Mouse (Mus musculus): ENCODE measurements around the gene Rnf144b. TPM values are rescaled to one million over a fixed set of nuclear protein-coding genes. Genes with fewer than 3 reads are reported as not detected.

Gene Rnf144b
- polyA plus RNA-seq, 1 experiment from 2014 or later = 1.6 TPM

DNA sequence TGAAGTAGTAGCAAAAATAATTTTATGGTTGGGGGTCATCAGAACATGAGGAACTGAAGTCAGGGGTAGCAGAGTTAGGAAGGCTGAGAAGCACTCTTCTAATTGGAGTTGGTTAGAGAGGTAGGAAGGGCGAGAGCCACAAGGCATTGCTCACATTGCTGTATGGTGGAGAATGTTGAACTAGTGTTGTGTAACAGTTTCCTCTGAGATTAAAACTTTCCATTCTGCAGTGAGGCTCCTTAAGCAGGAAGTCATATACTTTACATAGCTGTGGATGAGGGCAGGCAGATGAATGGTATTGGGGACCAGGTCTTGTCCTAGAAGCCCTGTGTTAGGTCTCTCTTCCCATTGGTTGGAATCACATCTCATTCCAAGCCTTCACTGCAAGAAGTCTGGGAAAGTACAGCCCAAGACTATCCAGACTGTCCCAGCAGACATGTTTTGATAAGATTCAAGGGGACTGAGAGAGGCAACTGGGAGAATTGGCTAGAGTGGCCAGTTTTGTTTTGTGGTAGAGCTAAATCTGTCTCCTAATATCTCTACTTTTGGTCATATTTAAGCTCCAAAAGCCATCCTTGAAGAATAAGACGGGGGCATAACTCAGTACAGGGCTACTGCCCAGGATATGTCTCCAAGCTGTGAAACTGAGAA is 128.8 kb downstream of the Rnf144b start:
- Histone ChIP-seq H3K4me3 (replicated peaks; ENCODE audit: low read depth, low read length) (no peak overlapping the region), H3K4me1 (replicated peaks; ENCODE audit: insufficient read depth, low read length) (no peaks in the 10 kb centered on the region), H3K9ac (ENCODE audit: low read depth, low read length) (no peak overlapping the region), H3K27me3 (ENCODE audit: insufficient read depth, low read length) (no peaks in the 10 kb centered on the region), H3K4me2 (ENCODE audit: low read length) (no peak overlapping the region), H3K36me3 (ENCODE audit: insufficient read depth, low read length) (no peaks in the 10 kb centered on the region), H3K27ac (no peak overlapping the region), H3K9me3 (replicated peaks; ENCODE audit: low read length) (no peaks in the 10 kb centered on the region)
- DNase-seq (ENCODE audit: low spot score) (no peak), ATAC-seq (replicated peaks; ENCODE audit: low FRiP score, low read depth) (no peak)
- no peak for TF ChIP-seq CTCF (IDR thresholded peaks at IDR 0.05; ENCODE audit: low read depth)
- WGBS = 86% methylated on average over 2 of the region's 2 CpGs

DNA sequence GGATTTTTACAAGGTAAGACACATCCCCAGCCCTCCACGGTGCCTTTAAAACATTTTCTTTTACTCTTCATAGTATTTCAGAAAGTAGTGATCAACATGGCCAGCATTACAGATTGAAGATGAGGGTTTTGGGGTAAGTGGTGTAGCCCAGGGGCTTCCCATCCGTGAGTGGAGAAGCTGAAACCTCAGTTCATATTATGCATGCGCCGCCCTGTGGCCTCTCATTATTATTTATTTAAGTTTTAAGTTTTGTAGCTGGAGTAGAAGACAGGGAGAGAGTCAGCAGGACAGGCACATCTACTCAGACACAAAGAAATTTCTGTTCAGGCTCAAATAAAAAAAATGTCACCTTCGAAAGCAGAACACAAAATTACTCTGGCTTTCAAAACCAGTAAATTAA is 131.3 kb downstream of the Rnf144b start:
- Histone ChIP-seq H3K4me1 (replicated peaks; ENCODE audit: insufficient read depth, low read length) (no peaks in the 10 kb centered on the region), H3K4me2 (ENCODE audit: low read length) (no peak overlapping the region), H3K27ac (no peak overlapping the region), H3K27me3 (ENCODE audit: insufficient read depth, low read length) (no peaks in the 10 kb centered on the region), H3K9me3 (replicated peaks; ENCODE audit: low read length) (no peaks in the 10 kb centered on the region), H3K36me3 (ENCODE audit: insufficient read depth, low read length) (no peaks in the 10 kb centered on the region), H3K9ac (ENCODE audit: low read depth, low read length) (no peak overlapping the region), H3K4me3 (replicated peaks; ENCODE audit: low read depth, low read length) (no peak overlapping the region)
- no peak for DNase-seq (ENCODE audit: low spot score)
- 70% methylated on average over 5 of the region's 5 CpGs for WGBS
- no peak for TF ChIP-seq CTCF (IDR thresholded peaks at IDR 0.05; ENCODE audit: low read depth)
- no peak for ATAC-seq (replicated peaks; ENCODE audit: low FRiP score, low read depth)

DNA sequence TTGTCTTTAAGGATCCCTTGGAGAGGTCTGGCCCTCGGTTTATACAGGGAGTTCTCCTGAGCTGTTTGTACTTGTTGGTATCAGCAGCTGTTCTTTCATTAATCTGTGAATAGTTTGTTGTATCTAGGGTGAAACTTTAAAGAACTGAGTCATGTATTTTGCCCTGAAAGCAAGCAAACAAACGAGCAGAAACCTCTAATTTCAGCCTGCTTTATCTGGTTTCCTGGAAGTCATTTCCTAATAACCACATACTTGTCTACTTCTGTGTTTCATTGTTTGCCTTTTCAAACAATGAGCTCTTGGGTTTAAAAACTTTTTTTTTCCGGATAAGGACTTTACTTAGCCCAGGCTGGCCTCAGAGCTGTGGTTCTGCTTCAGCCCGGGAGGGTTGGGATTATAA is 136.8 kb downstream of the Rnf144b start:
- H3K9ac ChIP-seq (ENCODE audit: low read depth, low read length) = no peak overlapping the region
- no peaks in the 10 kb centered on the region for H3K4me1 ChIP-seq (replicated peaks; ENCODE audit: insufficient read depth, low read length)
- H3K4me2 ChIP-seq (ENCODE audit: low read length) = no peak overlapping the region
- no peaks in the 10 kb centered on the region for H3K9me3 ChIP-seq (replicated peaks; ENCODE audit: low read length)
- WGBS = 59% methylated on average over 4 of the region's 4 CpGs
- H3K4me3 ChIP-seq (replicated peaks; ENCODE audit: low read depth, low read length) = no peak overlapping the region
- no peaks in the 10 kb centered on the region for H3K36me3 ChIP-seq (ENCODE audit: insufficient read depth, low read length)
- DNase-seq (ENCODE audit: low spot score) (no peak), ATAC-seq (replicated peaks; ENCODE audit: low FRiP score, low read depth) (no peak)
- TF ChIP-seq CTCF (IDR thresholded peaks at IDR 0.05; ENCODE audit: low read depth) = no peak
- no peaks in the 10 kb centered on the region for H3K27me3 ChIP-seq (ENCODE audit: insufficient read depth, low read length)
- no peak overlapping the region for H3K27ac ChIP-seq

DNA sequence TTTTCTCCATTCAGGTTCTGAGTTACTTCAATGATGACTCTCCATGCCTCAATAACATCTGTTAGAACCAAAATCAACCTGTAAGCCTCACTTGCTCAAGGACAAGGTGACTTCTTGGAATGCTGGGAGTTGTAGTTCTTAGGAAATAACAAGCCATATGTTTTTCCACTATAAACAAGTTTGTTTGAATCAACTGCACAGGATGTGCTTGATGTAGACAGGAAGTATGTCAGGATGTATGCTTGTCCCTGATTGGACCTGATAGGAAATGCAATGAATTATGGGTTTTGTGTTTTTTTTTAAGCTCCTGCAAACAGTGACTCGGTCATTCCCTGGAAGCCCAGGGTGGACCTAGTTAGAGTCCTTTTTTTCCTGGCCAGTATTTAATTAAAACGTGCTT is 139.5 kb downstream of the Rnf144b start:
- no peak for ATAC-seq (replicated peaks; ENCODE audit: low FRiP score, low read depth)
- Histone ChIP-seq H3K9me3 (replicated peaks; ENCODE audit: low read length) (no peaks in the 10 kb centered on the region), H3K27ac (no peak overlapping the region), H3K4me3 (replicated peaks; ENCODE audit: low read depth, low read length) (no peak overlapping the region), H3K36me3 (ENCODE audit: insufficient read depth, low read length) (no peaks in the 10 kb centered on the region), H3K27me3 (ENCODE audit: insufficient read depth, low read length) (no peaks in the 10 kb centered on the region), H3K4me1 (replicated peaks; ENCODE audit: insufficient read depth, low read length) (no peaks in the 10 kb centered on the region), H3K9ac (ENCODE audit: low read depth, low read length) (no peak overlapping the region), H3K4me2 (ENCODE audit: low read length) (no peak overlapping the region)
- TF ChIP-seq CTCF (IDR thresholded peaks at IDR 0.05; ENCODE audit: low read depth) = no peak
- 52% methylated on average over 2 of the region's 2 CpGs for WGBS
- DNase-seq (ENCODE audit: low spot score) = peak; percentile 52

DNA sequence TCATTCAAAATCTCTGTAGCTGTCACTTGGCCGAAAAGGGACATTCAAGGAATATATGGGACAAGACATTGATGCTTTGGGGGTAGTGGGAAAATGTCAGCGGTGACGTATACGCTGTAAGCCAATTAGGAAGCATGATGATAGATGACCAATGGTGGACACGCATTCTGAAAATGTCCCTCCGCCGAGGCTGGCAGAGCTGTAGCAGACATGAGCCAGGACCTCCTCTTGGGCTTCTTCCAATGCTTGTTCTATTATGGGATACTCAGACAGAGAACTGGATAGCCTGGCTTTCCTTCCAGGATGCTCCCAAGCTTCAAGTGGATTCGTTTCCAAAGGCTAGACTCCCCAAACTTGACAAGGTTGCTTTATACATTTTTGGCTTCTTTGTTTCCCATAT is 141.9 kb downstream of the Rnf144b start:
- 89% methylated on average over 8 of the region's 8 CpGs for WGBS
- no peak for TF ChIP-seq CTCF (IDR thresholded peaks at IDR 0.05; ENCODE audit: low read depth)
- Histone ChIP-seq H3K9ac (ENCODE audit: low read depth, low read length) (no peak overlapping the region), H3K27ac (no peak overlapping the region), H3K4me2 (ENCODE audit: low read length) (no peak overlapping the region), H3K9me3 (replicated peaks; ENCODE audit: low read length) (no peaks in the 10 kb centered on the region), H3K36me3 (ENCODE audit: insufficient read depth, low read length) (no peaks in the 10 kb centered on the region), H3K4me3 (replicated peaks; ENCODE audit: low read depth, low read length) (no peak overlapping the region), H3K4me1 (replicated peaks; ENCODE audit: insufficient read depth, low read length) (no peaks in the 10 kb centered on the region), H3K27me3 (ENCODE audit: insufficient read depth, low read length) (no peaks in the 10 kb centered on the region)
- ATAC-seq (replicated peaks; ENCODE audit: low FRiP score, low read depth) (no peak), DNase-seq (ENCODE audit: low spot score) (no peak)

DNA sequence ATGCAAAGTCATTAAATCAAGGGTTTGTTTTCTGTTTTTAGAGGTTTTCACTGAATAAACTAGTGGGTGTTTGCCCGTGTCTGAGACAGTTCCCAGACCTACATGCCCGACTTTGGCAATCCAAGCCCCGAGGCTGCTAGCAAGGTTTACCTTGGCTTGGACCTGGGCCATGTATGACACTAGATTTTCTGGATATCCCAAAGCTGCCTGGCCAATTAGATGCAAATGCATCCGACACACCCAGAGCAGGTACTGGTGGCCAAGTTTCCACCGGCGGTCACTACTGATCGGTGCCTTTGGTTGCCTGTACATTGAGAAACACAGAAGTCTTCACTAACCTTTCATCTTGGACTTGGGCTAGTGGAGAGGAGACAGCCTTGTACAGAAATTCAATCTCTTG is 144.0 kb downstream of the Rnf144b start:
- DNase-seq (ENCODE audit: low spot score) (no peak), ATAC-seq (replicated peaks; ENCODE audit: low FRiP score, low read depth) (no peak)
- Histone ChIP-seq H3K4me3 (replicated peaks; ENCODE audit: low read depth, low read length) (no peak overlapping the region), H3K27ac (no peak overlapping the region), H3K36me3 (ENCODE audit: insufficient read depth, low read length) (no peaks in the 10 kb centered on the region), H3K9ac (ENCODE audit: low read depth, low read length) (no peak overlapping the region), H3K9me3 (replicated peaks; ENCODE audit: low read length) (no peaks in the 10 kb centered on the region), H3K4me2 (ENCODE audit: low read length) (no peak overlapping the region), H3K4me1 (replicated peaks; ENCODE audit: insufficient read depth, low read length) (no peaks in the 10 kb centered on the region), H3K27me3 (ENCODE audit: insufficient read depth, low read length) (no peaks in the 10 kb centered on the region)
- no peak for TF ChIP-seq CTCF (IDR thresholded peaks at IDR 0.05; ENCODE audit: low read depth)
- WGBS = 80% methylated on average over 7 of the region's 7 CpGs

DNA sequence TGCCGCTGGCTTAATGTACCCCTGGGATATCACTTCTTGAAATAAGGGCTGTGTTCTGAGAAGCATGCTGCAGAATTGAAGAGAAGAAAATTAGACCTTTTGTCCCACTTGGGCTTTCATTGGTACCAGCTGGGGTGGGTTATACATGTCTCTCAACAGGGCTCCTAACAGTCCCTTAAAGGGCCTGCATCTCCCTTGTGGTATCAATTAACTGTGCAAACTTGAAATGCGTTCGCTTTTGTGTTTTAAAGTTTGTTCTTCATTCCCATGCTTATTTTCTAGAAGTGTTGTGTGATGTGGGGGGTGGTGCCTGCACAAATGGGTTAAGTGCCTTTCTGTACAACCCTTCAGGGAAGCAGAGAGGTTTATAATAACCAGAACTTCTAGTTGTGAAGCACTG is 145.8 kb downstream of the Rnf144b start:
- Histone ChIP-seq H3K27ac (no peak overlapping the region), H3K9me3 (replicated peaks; ENCODE audit: low read length) (no peaks in the 10 kb centered on the region), H3K9ac (ENCODE audit: low read depth, low read length) (no peak overlapping the region), H3K4me3 (replicated peaks; ENCODE audit: low read depth, low read length) (no peak overlapping the region), H3K36me3 (ENCODE audit: insufficient read depth, low read length) (no peaks in the 10 kb centered on the region), H3K4me1 (replicated peaks; ENCODE audit: insufficient read depth, low read length) (0 out of 2 replicates have a peak, but pooled peaks cover 1% of the 10 kb centered on the region), H3K4me2 (ENCODE audit: low read length) (no peak overlapping the region), H3K27me3 (ENCODE audit: insufficient read depth, low read length) (no peaks in the 10 kb centered on the region)
- WGBS = 87% methylated on average over 3 of the region's 3 CpGs
- no peak for TF ChIP-seq CTCF (IDR thresholded peaks at IDR 0.05; ENCODE audit: low read depth)
- ATAC-seq (replicated peaks; ENCODE audit: low FRiP score, low read depth) = no peak
- no peak for DNase-seq (ENCODE audit: low spot score)
